Mouse (Mus musculus) midbrain, postnatal 0 days (tissue): ENCODE measurements around the gene Mtfp1. TPM values are rescaled to one million over a fixed set of nuclear protein-coding genes. Genes with fewer than 3 reads are reported as not detected.

Source experiments
- ATAC-seq: fragments of 200-750 bp; cut with Nextera tagmentation; 2 replicates; pipeline ENCODE4 v1.8.0; 2017; ENCODE audit warnings: moderate number of reproducible peaks, mild to moderate bottlenecking, moderate TSS enrichment, moderate library complexity; ENCODE audit not compliant: low FRiP score
- DNase-seq: peaks from one replicate; pipeline ENCODE4 v3.0.0-alpha.2; 2015; ENCODE audit warnings: low spot score
- H3K27ac ChIP-seq: fragments of 300-500 bp; sonication (generic); 2 replicates; pipeline ENCODE4 v1.5.1; 2014; ENCODE audit warnings: low read depth, mild to moderate bottlenecking, low read length, mixed read lengths
- H3K27me3 ChIP-seq: fragments of 300-500 bp; sonication (generic); 2 replicates; pipeline ENCODE4 v1.6.1; 2014; ENCODE audit warnings: low read length, control low read depth, mixed read lengths; ENCODE audit not compliant: insufficient read depth
- H3K36me3 ChIP-seq: fragments of 300-500 bp; sonication (generic); 2 replicates; pipeline ENCODE4 v1.6.1; 2014; ENCODE audit warnings: low read length, control low read depth, mixed read lengths; ENCODE audit not compliant: insufficient read depth
- H3K4me1 ChIP-seq: fragments of 300-500 bp; sonication (generic); 2 replicates; pipeline ENCODE4 v1.6.1; 2014; ENCODE audit warnings: mild to moderate bottlenecking, control low read depth, antibody characterized with exemption, low read length, mixed read lengths; ENCODE audit not compliant: insufficient read depth
- H3K4me2 ChIP-seq: fragments of 300-500 bp; sonication (generic); 2 replicates; pipeline ENCODE4 v1.6.1; 2014; ENCODE audit warnings: low read depth, mild to moderate bottlenecking, low read length, mixed read lengths; ENCODE audit not compliant: poor library complexity, severe bottlenecking
- H3K4me3 ChIP-seq: fragments of 300-500 bp; sonication (generic); 2 replicates; pipeline ENCODE4 v1.5.1; 2014; ENCODE audit warnings: low read depth, mild to moderate bottlenecking, low read length, moderate library complexity
- H3K9ac ChIP-seq: fragments of 300-500 bp; sonication (generic); replicated peaks from 2 replicates; pipeline ENCODE4 v1.6.1; 2014; ENCODE audit warnings: mild to moderate bottlenecking, low read length, moderate library complexity, mixed read lengths; ENCODE audit not compliant: poor library complexity, severe bottlenecking
- H3K9me3 ChIP-seq: fragments of 300-500 bp; sonication (generic); 2 replicates; pipeline ENCODE4 v1.6.1; 2016; ENCODE audit warnings: low read length, control low read depth
- CTCF ChIP-seq: IDR thresholded peaks from 2 replicates; pipeline ENCODE4 v1.5.1; 2016; ENCODE audit warnings: antibody characterized with exemption, mild to moderate bottlenecking
- WGBS: fragments of 180-500 bp; shearing (Covaris S2); extraction: QIAGEN DNeasy Blood & Tissue Kit; methylation state at CpG from one replicate; pipeline ENCODE4 v1.1.7; 2014; 5-methylcytosine and 5-hydroxymethylcytosine counted together
- polyA plus RNA-seq: library from polyadenylated mRNA; unstranded; fragments of >200 nt; fragmentation: Nextera tagmentation; extraction: Ambion mirVana; gene quantifications from 2 replicates; pipeline ENCODE4 v1.2.1, GENCODE M21; 2015
- total RNA-seq: library from RNA; depleted of rRNA; stranded (reverse); fragments of >200 nt; gene quantifications from 2 replicates; pipeline ENCODE4 v1.2.3, GENCODE M21; 2014

The Mtfp1 gene
- total and polyA plus RNA-seq, 2 experiments from 2014 or later: 15.4 to 17.7 TPM

GRCm38 (mm10) chr11:4103522-4103921, 8.3 kb upstream of the Mtfp1 start:
- WGBS: 87% methylated on average over 14 of the region's 14 CpGs
- H3K4me2 ChIP-seq: no peak overlapping the region

GRCm38 (mm10) chr11:4101851-4102250, 6.6 kb upstream of the Mtfp1 start:
- H3K27ac ChIP-seq: no peak overlapping the region
- DNase-seq: no peak
- H3K4me2 ChIP-seq: no peak overlapping the region
- WGBS: 89% methylated on average over 5 of the region's 5 CpGs
- H3K9ac ChIP-seq: no peak overlapping the region
- H3K4me1 ChIP-seq: peaks cover 3% of the 10 kb centered on the region; the same call in 1 of the 2 replicates
- H3K27me3 ChIP-seq: no peaks in the 10 kb centered on the region
- H3K9me3 ChIP-seq: no peaks in the 10 kb centered on the region
- no peak for TF ChIP-seq CTCF
- ATAC-seq: no peak
- H3K4me3 ChIP-seq: no peak overlapping the region
- H3K36me3 ChIP-seq: peaks cover 18% of the 10 kb centered on the region; the same call in 1 of the 2 replicates

More at GRCm38 (mm10) chr11:4103522-4103921, 8.3 kb upstream of the Mtfp1 start:
- H3K4me3 ChIP-seq: no peak overlapping the region
- no peak overlapping the region for H3K9ac ChIP-seq
- no peak overlapping the region for H3K27ac ChIP-seq
- no peaks in the 10 kb centered on the region for H3K27me3 ChIP-seq
- no peaks in the 10 kb centered on the region for H3K4me1 ChIP-seq
- DNase-seq (no peak), ATAC-seq (no peak)
- peaks cover 22% of the 10 kb centered on the region for H3K36me3 ChIP-seq
- H3K9me3 ChIP-seq: no peaks in the 10 kb centered on the region
- no peak for TF ChIP-seq CTCF

GRCm38 (mm10) chr11:4099447-4099846, 4.2 kb upstream of the Mtfp1 start:
- Histone ChIP-seq H3K27ac (no peak overlapping the region), H3K4me3 (no peak overlapping the region), H3K4me2 (no peak overlapping the region), H3K9me3 (no peaks in the 10 kb centered on the region), H3K9ac (no peak overlapping the region), H3K27me3 (no peaks in the 10 kb centered on the region), H3K4me1 (peaks cover 3% of the 10 kb centered on the region; the same call in 1 of the 2 replicates), H3K36me3 (peaks cover 13% of the 10 kb centered on the region; the same call in 1 of the 2 replicates)
- WGBS: 84% methylated on average over 3 of the region's 3 CpGs
- TF ChIP-seq CTCF: no peak
- no peak for ATAC-seq
- peak; percentile 12 for DNase-seq

- Histone ChIP-seq H3K9ac (no peak overlapping the region), H3K4me3 (no peak overlapping the region), H3K27me3 (no peaks in the 10 kb centered on the region), H3K9me3 (no peaks in the 10 kb centered on the region), H3K4me2 (no peak overlapping the region), H3K4me1 (peaks cover 3% of the 10 kb centered on the region; the same call in 1 of the 2 replicates), H3K36me3 (peaks cover 13% of the 10 kb centered on the region; the same call in 1 of the 2 replicates), H3K27ac (0 out of 2 replicates have a peak overlapping the region, but pooled peaks have one; percentile 2)
- DNase-seq: no peak
- TF ChIP-seq CTCF: no peak
- ATAC-seq: no peak
- WGBS: 68% methylated on average over 7 of the region's 7 CpGs
These were observed 3.6 kb upstream of the Mtfp1 start for GRCm38 (mm10) chr11:4098816-4099215.

- Histone ChIP-seq H3K4me1 (peaks cover 3% of the 10 kb centered on the region; the same call in 1 of the 2 replicates), H3K4me2 (no peak overlapping the region), H3K4me3 (no peak overlapping the region), H3K9me3 (no peaks in the 10 kb centered on the region), H3K9ac (no peak overlapping the region), H3K27me3 (no peaks in the 10 kb centered on the region), H3K27ac (no peak overlapping the region), H3K36me3 (peaks cover 8% of the 10 kb centered on the region; the same call in 1 of the 2 replicates)
- peak; percentile 51 for TF ChIP-seq CTCF
- DNase-seq (no peak), ATAC-seq (no peak)
- WGBS: 62% methylated on average over 8 of the region's 8 CpGs
These were observed 2.9 kb upstream of the Mtfp1 start for GRCm38 (mm10) chr11:4098120-4098519.

- peak overlapping the region; percentile 56 for H3K4me3 ChIP-seq
- 25% methylated on average over 10 of the region's 10 CpGs for WGBS
- peak overlapping the region; percentile 82 for H3K4me2 ChIP-seq
- H3K9ac ChIP-seq: peak overlapping the region; percentile 72
- peaks cover 3% of the 10 kb centered on the region; the same call in 1 of the 2 replicates for H3K4me1 ChIP-seq
- peak overlapping the region; percentile 92 for H3K27ac ChIP-seq
- TF ChIP-seq CTCF: no peak
- H3K27me3 ChIP-seq: no peaks in the 10 kb centered on the region
- ATAC-seq: peak; percentile 36; the same call in 1 of the 2 replicates
- no peaks in the 10 kb centered on the region for H3K36me3 ChIP-seq
- DNase-seq: no peak
- no peaks in the 10 kb centered on the region for H3K9me3 ChIP-seq
These were observed 1.9 kb upstream of the Mtfp1 start for GRCm38 (mm10) chr11:4097091-4097621.
